Mouse (Mus musculus) testis, adult 2 months (tissue): ENCODE measurements around the gene Nlrc4. TPM values are rescaled to one million over a fixed set of nuclear protein-coding genes. Genes with fewer than 3 reads are reported as not detected.
A peak's percentile ranks its signal among the peaks of the same experiment; 100 is the strongest.

Experiments
- H3K27ac ChIP-seq: fragments of 200-500 bp; 2 replicates; pipeline ENCODE4 v1.5.1; 2012; ENCODE audit warnings: low read depth, low read length; ENCODE audit not compliant: control insufficient read depth, insufficient read depth
- H3K27me3 ChIP-seq: fragments of 200-500 bp; 2 replicates; pipeline ENCODE4 v1.6.1; 2012; ENCODE audit warnings: mild to moderate bottlenecking, low read length, moderate library complexity; ENCODE audit not compliant: control insufficient read depth, insufficient read depth
- H3K36me3 ChIP-seq: fragments of 200-500 bp; 2 replicates; pipeline ENCODE4 v1.6.1; 2012; ENCODE audit warnings: mild to moderate bottlenecking, low read length; ENCODE audit not compliant: control insufficient read depth, insufficient read depth
- H3K4me1 ChIP-seq: fragments of 200-500 bp; 2 replicates; pipeline ENCODE4 v1.6.1; 2012; ENCODE audit warnings: low read length; ENCODE audit not compliant: control insufficient read depth, insufficient read depth
- H3K4me3 ChIP-seq: fragments of 200-500 bp; 2 replicates; pipeline ENCODE4 v1.5.1; 2012; ENCODE audit warnings: low read depth, mild to moderate bottlenecking, low read length, moderate library complexity, mixed read lengths; ENCODE audit not compliant: control insufficient read depth
- CTCF ChIP-seq: fragments of 200-500 bp; IDR thresholded peaks from 2 replicates; pipeline ENCODE4 v1.5.1; 2012; ENCODE audit warnings: low read depth, mild to moderate bottlenecking, inconsistent platforms, low read length, moderate library complexity; ENCODE audit not compliant: control insufficient read depth, insufficient read depth, insufficient replicate concordance
- POLR2A ChIP-seq: fragments of 200-500 bp; IDR thresholded peaks from 2 replicates; pipeline ENCODE4 v1.6.1; 2012; ENCODE audit warnings: low read depth, mild to moderate bottlenecking, inconsistent platforms, low read length, moderate library complexity; ENCODE audit not compliant: control insufficient read depth
- polyA plus RNA-seq: library from polyadenylated mRNA; depleted of rRNA; stranded (reverse); fragments of >200 nt; gene quantifications from 2 replicates; pipeline ENCODE4 v1.2.3, GENCODE M21; 2012

Nlrc4 gene
- polyA plus RNA-seq, 1 experiment = 0.77 TPM

DNA sequence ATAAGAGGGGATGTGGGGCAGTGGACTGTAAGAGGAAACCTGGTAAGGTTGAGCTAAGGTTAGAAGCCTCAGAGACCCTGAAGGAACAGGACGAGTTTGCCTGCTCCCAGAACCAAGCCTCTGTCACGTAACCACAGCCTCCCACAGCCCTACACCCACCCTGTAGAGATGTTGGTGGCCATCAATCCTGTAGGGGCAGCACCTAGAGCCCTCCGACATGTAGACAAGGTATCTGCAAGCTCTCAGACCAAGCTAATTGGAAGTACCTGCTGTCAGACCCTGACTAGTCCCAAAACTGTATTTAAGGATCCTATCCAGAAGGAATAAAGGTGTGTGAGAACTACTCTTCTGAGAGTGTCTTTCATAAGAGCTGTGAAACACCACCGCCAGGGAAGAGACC lies 3.5 kb downstream of the Nlrc4 start:
- Histone ChIP-seq H3K27ac (no peak overlapping the region), H3K36me3 (no peaks in the 10 kb centered on the region), H3K4me3 (no peak overlapping the region), H3K27me3 (no peaks in the 10 kb centered on the region), H3K4me1 (no peaks in the 10 kb centered on the region; the same call in 1 of the 2 replicates)
- TF ChIP-seq CTCF (no peak), POLR2A (no peak)

DNA sequence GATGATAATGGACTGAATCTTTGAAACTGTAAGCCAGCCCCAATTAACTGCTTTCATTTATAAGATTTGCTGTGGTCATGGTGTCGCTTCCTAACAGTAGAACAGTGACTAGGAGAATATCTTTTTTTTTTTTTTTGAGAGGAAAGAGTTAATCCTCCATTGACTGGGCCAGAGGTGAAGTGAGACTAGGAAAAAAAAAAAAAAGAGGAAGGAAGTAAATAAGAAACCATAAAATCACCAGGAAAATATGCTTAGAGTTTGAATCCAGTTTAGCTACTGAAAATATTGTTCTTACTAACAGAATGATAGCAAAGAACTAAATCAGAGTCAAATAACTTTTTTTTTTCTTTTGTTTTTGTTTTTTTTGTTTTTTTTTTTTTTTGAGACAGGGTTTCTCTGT lies 4.3 kb downstream of the Nlrc4 start:
- H3K4me3 ChIP-seq = no peak overlapping the region
- H3K27me3 ChIP-seq = no peaks in the 10 kb centered on the region
- no peaks in the 10 kb centered on the region for H3K36me3 ChIP-seq
- TF ChIP-seq POLR2A (no peak), CTCF (no peak)
- no peak overlapping the region for H3K27ac ChIP-seq
- H3K4me1 ChIP-seq = no peaks in the 10 kb centered on the region; the same call in 1 of the 2 replicates

DNA sequence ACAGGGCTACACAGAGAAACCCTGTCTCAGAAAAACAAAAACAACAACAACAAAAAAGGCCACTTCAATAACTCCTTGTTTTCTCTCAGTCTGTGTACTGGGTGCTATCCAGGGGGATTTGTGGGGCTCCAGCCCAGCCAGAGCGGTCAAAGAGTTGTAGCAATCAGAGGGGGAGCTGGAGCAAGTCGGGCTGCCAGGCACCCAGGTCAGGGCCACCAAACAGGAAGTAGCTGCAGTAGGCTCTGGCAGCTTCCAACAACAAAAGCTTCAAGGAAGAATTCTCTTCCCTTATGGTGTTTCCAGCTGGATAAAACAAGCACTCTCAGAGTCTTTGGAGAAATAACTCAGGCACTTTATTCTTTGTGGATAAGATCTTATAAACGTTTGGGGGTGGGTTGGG lies 5.0 kb downstream of the Nlrc4 start:
- Histone ChIP-seq H3K4me3 (no peak overlapping the region), H3K4me1 (no peaks in the 10 kb centered on the region; the same call in 1 of the 2 replicates), H3K36me3 (no peaks in the 10 kb centered on the region), H3K27ac (no peak overlapping the region), H3K27me3 (no peaks in the 10 kb centered on the region)
- TF ChIP-seq CTCF (no peak), POLR2A (no peak)

DNA sequence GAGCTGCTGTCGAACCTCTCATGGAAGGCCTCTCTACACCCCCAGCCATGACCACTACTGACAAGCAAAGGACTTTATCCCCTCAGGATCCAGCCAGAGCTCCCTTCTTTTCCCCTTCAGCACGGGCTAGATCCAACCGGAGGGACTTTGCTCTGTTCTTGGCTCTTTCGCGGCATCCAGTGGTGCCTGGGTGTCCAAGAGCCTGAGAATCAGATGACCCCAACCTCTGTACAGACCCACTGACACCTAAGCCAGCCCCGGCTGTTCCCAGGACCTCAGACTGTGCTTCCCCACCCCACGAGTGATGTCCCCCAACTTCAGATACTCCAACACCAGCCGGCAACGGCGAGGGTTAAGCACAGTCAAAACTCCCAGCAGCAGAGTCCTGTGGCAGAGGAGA lies 9.2 kb downstream of the Nlrc4 start:
- H3K27ac ChIP-seq = no peak overlapping the region
- no peaks in the 10 kb centered on the region for H3K4me1 ChIP-seq
- no peaks in the 10 kb centered on the region for H3K27me3 ChIP-seq
- TF ChIP-seq POLR2A = no peak
- TF ChIP-seq CTCF = no peak
- no peak overlapping the region for H3K4me3 ChIP-seq
- H3K36me3 ChIP-seq = no peaks in the 10 kb centered on the region

DNA sequence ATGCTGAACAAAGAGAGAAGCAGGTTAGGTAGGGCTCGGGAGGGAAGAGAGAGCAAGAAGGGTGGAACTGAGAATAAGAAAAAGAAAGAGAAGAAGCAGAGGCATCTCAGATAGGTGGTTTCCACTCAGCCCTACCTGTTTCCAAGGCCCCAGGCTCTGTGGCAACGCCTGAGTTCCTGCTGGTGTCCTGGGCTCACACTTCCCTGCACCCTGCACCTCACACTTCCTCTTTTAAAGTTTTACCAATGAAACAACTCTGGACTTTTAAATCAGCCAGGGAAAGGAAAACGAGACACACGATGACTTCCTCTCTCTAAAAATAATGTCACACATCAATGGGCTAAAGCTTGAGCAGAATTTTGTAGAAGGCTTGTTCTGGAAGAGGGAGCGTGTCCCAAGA lies 18.5 kb downstream of the Nlrc4 start:
- H3K4me3 ChIP-seq = no peak overlapping the region
- H3K4me1 ChIP-seq = peaks cover 3% of the 10 kb centered on the region
- H3K27me3 ChIP-seq = no peaks in the 10 kb centered on the region
- H3K27ac ChIP-seq = no peak overlapping the region
- no peaks in the 10 kb centered on the region for H3K36me3 ChIP-seq
- no peak for TF ChIP-seq POLR2A
- TF ChIP-seq CTCF = no peak

DNA sequence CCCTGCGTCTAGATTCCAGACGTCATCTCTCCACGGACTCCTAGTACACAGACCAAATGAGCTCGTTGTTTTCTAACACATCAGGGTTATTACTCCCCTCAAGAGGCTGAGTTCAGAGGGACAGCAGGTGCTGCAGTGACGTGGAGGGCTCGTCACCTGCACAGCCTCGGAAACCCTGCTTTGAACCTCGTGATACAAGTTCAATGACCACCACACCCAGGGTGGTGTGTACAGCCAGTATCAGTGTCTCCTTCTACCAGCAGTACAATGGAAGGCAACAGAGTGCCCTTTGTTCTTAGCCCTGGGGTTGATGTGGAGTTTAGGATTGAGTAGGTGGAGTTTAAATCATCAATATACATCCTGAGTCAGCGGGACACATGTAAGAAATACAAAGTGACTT lies 21.2 kb downstream of the Nlrc4 start:
- no peak for TF ChIP-seq CTCF
- H3K27ac ChIP-seq = no peak overlapping the region

DNA sequence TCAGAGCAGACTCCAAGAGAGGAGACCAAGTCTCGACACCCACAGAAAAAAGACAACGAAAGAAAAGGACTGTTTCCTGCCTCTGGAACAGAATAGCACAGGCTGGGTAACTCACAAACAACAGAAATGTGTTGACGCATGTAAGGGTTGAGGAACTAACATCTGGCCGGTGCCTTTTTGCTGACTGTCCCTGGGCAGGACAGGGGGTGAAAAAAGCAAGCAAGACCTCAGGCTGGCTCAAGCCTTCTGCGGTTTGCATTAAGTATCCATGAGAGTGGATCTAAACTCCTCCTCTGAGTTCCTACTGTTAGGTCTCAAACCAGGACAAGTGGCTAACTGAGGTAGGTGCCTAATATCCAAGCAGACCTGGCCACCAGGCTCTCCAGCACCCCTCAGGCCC lies 26.3 kb downstream of the Nlrc4 start:
- Histone ChIP-seq H3K4me3 (peak overlapping the region; percentile 66), H3K27me3 (no peaks in the 10 kb centered on the region), H3K4me1 (peaks cover 3% of the 10 kb centered on the region), H3K36me3 (no peaks in the 10 kb centered on the region), H3K27ac (no peak overlapping the region)
- TF ChIP-seq POLR2A = no peak
- no peak for TF ChIP-seq CTCF

More for the DNA sequence above, 21.2 kb downstream of the Nlrc4 start:
- Histone ChIP-seq H3K27me3 (no peaks in the 10 kb centered on the region), H3K4me3 (peak overlapping the region; percentile 84), H3K36me3 (no peaks in the 10 kb centered on the region), H3K4me1 (peaks cover 3% of the 10 kb centered on the region)

DNA sequence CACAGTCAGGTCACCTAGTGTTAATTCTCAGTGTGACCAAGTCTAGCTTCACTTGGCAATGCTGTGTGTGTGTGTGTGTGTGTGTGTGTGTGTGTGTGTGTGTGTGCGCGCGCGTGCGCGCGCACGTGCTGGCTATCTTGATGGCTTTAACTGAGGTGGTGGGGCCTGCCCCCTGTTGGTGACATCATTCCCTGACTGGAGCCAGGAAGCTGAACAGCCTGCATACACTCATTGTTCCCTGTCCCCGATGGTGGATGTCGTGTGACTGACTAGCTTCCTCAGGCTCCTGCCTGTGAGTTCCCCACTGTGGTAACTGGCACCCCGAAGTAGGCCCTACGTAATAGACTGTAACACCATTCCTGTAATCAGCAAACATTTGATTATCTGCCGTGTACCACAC lies 27.5 kb downstream of the Nlrc4 start:
- Histone ChIP-seq H3K27ac (no peak overlapping the region), H3K4me1 (peaks cover 2% of the 10 kb centered on the region; the same call in 1 of the 2 replicates), H3K4me3 (no peak overlapping the region), H3K36me3 (no peaks in the 10 kb centered on the region), H3K27me3 (no peaks in the 10 kb centered on the region)
- TF ChIP-seq CTCF = no peak
- TF ChIP-seq POLR2A = no peak
